Mouse (Mus musculus) spleen, postnatal 14 days (tissue): ENCODE measurements at regions not wholly inside any gene's neighbourhood (a gene's known extent, or its start where the extent isn't known, plus 50 kb on each side); places are given as distances from the start of the nearest gene placed in this dataset.

Experiments
- DNase-seq, 2 experiments: peaks; one replicate each; pipeline ENCODE4 v3.0.0; 2021 to 2022; ENCODE audit warnings: low spot score in 2 of 2

GRCm38 (mm10) chr17:45341573-45341972 is 92.0 kb downstream of the Cdc5l start:
- DNase-seq = no peak

GRCm38 (mm10) chr17:45340851-45341250 is 92.7 kb downstream of the Cdc5l start:
- DNase-seq = no peak

GRCm38 (mm10) chr17:45339226-45339625 is 94.3 kb downstream of the Cdc5l start:
- no peak for DNase-seq

GRCm38 (mm10) chr17:45338086-45338485 is 95.5 kb downstream of the Cdc5l start:
- DNase-seq = no peak

GRCm38 (mm10) chr17:45335586-45336151 is 97.9 kb downstream of the Cdc5l start:
- no peak for DNase-seq

- DNase-seq = no peak
These were observed 98.7 kb downstream of the Cdc5l start for GRCm38 (mm10) chr17:45334732-45335381.

- no peak for DNase-seq
These were observed 101.2 kb downstream of the Cdc5l start for GRCm38 (mm10) chr17:45332321-45332720.

- DNase-seq = no peak
These were observed 104.3 kb downstream of the Cdc5l start for GRCm38 (mm10) chr17:45329241-45329640.

GRCm38 (mm10) chr17:45326726-45327125 is 106.8 kb downstream of the Cdc5l start:
- no peak for DNase-seq

- DNase-seq = no peak
These were observed 107.4 kb downstream of the Cdc5l start for GRCm38 (mm10) chr17:45326173-45326572.

- no peak for DNase-seq
These were observed 110.7 kb downstream of the Cdc5l start for GRCm38 (mm10) chr17:45322842-45323241.

- DNase-seq = no peak
These were observed 113.5 kb downstream of the Cdc5l start for GRCm38 (mm10) chr17:45320074-45320473.

GRCm38 (mm10) chr17:45318211-45319076 is 115.1 kb downstream of the Cdc5l start:
- no peak for DNase-seq

- no peak for DNase-seq
These were observed 120.8 kb downstream of the Cdc5l start for GRCm38 (mm10) chr17:45312510-45313266.

- no peak for DNase-seq
These were observed 127.0 kb downstream of the Cdc5l start for GRCm38 (mm10) chr17:45306506-45306905.

- no peak for DNase-seq
These were observed 130.4 kb downstream of the Cdc5l start for GRCm38 (mm10) chr17:45303183-45303582.

GRCm38 (mm10) chr17:45298355-45298754 is 135.2 kb downstream of the Cdc5l start:
- DNase-seq = peak in 1 of 2 experiments; percentile 9

- DNase-seq = no peak
These were observed 135.7 kb downstream of the Cdc5l start for GRCm38 (mm10) chr17:45297860-45298259.

GRCm38 (mm10) chr17:45296363-45296762 is 137.2 kb downstream of the Cdc5l start:
- DNase-seq = no peak

- no peak for DNase-seq
These were observed 138.7 kb downstream of the Cdc5l start for GRCm38 (mm10) chr17:45294886-45295285.

GRCm38 (mm10) chr17:45294256-45294865 is 139.2 kb downstream of the Cdc5l start:
- peak in 1 of 2 experiments; percentile 3 for DNase-seq

GRCm38 (mm10) chr17:45292883-45293282 is 140.7 kb downstream of the Cdc5l start:
- DNase-seq = no peak
